Mouse (Mus musculus): Measurements from ENCODE around the gene Luzp1. TPM values are rescaled to one million over a fixed set of nuclear protein-coding genes. Genes with fewer than 3 reads are reported as not detected.

The Luzp1 gene
- total and polyA plus RNA-seq, 3 experiments = 7.5 to 13.4 TPM; not detected in 1

- TF ChIP-seq RAD21 (IDR thresholded peaks at IDR 0.05; ENCODE audit: low read depth, low read length) (no peak), POLR2AphosphoS2 (IDR thresholded peaks at IDR 0.05; ENCODE audit: low read length) (no peak), MAFK (IDR thresholded peaks at IDR 0.05; ENCODE audit: borderline replicate concordance, low read depth, low read length) (no peak), MAZ (IDR thresholded peaks at IDR 0.05; ENCODE audit: low read depth, low read length) (0 out of 2 replicates have a peak, but pooled peaks have one; percentile 41), HCFC1 (IDR thresholded peaks at IDR 0.05; ENCODE audit: low read depth, low read length) (no peak), TCF12 (IDR thresholded peaks at IDR 0.05; ENCODE audit: low read depth, low read length) (0 out of 2 replicates have a peak, but pooled peaks have one; percentile 37), MEF2A (IDR thresholded peaks at IDR 0.05; ENCODE audit: extremely low read depth, insufficient replicate concordance, low read depth, low read length, poor library complexity, severe bottlenecking) (no peak), MYC (IDR thresholded peaks at IDR 0.05; ENCODE audit: low read depth, low read length) (0 out of 2 replicates have a peak, but pooled peaks have one; percentile 39), CHD1 (IDR thresholded peaks at IDR 0.05; ENCODE audit: low read depth, low read length) (peak; percentile 76), NRF1 (IDR thresholded peaks at IDR 0.05; ENCODE audit: insufficient read depth, low read depth, low read length, poor library complexity, severe bottlenecking) (no peak), MYB (IDR thresholded peaks at IDR 0.05; ENCODE audit: low read depth, low read length) (no peak), POLR2A (IDR thresholded peaks at IDR 0.05; ENCODE audit: control insufficient read depth in 1 of 2, insufficient read depth in 1 of 2, low read depth in 1 of 2, low read length in 2 of 2, poor library complexity in 1 of 2) (no peak), CTCF (IDR thresholded peaks at IDR 0.05 in 2 of 3, conservative IDR thresholded peaks at IDR 0.05 in 1 of 3; ENCODE audit: control insufficient read depth in 1 of 3, insufficient read depth in 1 of 3, low read depth in 2 of 3, low read length in 3 of 3, poor library complexity in 1 of 3, severe bottlenecking in 1 of 3) (no peak), CHD2 (IDR thresholded peaks at IDR 0.05; ENCODE audit: low read length) (no peak), E2F4 (IDR thresholded peaks at IDR 0.05; ENCODE audit: borderline replicate concordance, low read depth, low read length) (no peak), USF2 (IDR thresholded peaks at IDR 0.05; ENCODE audit: borderline replicate concordance in 1 of 2, insufficient read depth in 1 of 2, low read depth in 1 of 2, low read length in 2 of 2) (no peak), SMC3 (IDR thresholded peaks at IDR 0.05; ENCODE audit: low read depth, low read length) (no peak), ETS1 (IDR thresholded peaks at IDR 0.05; ENCODE audit: low read depth, low read length) (peak; percentile 43; the same call in 1 of the 2 replicates), ELF1 (IDR thresholded peaks at IDR 0.05; ENCODE audit: low read depth, low read length) (no peak)
These were observed 118.4 kb downstream of the Luzp1 start (continued) for GRCm38 (mm10) chr4:136588003-136588402.

DNA sequence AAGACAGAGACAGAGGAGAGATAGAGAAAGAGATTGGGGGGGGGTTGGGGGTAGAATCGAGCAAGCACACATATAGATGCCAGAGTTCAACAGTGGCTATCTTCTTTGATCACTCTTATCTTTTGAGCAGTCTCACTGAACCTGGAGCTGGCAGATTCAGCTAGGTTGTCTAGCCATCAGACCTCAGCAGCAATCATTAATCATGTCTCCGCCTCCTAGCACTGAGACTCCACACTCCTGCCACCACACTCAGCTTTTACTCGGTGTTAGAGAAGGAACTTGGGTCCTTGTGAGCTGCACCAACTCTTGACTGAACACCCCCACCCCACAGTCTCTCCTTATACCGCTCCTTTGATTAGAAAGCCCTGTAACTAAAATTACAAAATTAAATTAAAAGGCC is 122.5 kb downstream of the Luzp1 start:
- Histone ChIP-seq H3K4me3 (ENCODE audit: control insufficient read depth in 1 of 2, insufficient read depth in 1 of 2, low read depth in 2 of 2, low read length in 2 of 2) (no peak overlapping the region), H3K79me2 (ENCODE audit: control insufficient read depth, insufficient read depth, low read length, poor library complexity) (peaks cover 40% of the 10 kb centered on the region), H3K27me3 (ENCODE audit: control insufficient read depth in 1 of 2, insufficient read depth in 2 of 2, low read length in 2 of 2) (no peaks in the 10 kb centered on the region), H3K27ac (ENCODE audit: control insufficient read depth, low read depth, low read length) (no peak overlapping the region), H3K36me3 (ENCODE audit: control insufficient read depth in 1 of 2, insufficient read depth in 2 of 2, low read length in 2 of 2) (peaks cover 6 to 19% of the 10 kb centered on the region in 2 experiments), H3K9ac (ENCODE audit: control insufficient read depth, low read depth, low read length, poor library complexity, severe bottlenecking) (no peak overlapping the region), H3K9me3 (replicated peaks; ENCODE audit: insufficient read depth, low read length) (no peaks in the 10 kb centered on the region), H3K4me1 (ENCODE audit: control insufficient read depth in 1 of 2, insufficient read depth in 2 of 2, low read length in 2 of 2) (peaks cover 19 to 22% of the 10 kb centered on the region in 2 experiments)
- TF ChIP-seq GATA1 (IDR thresholded peaks at IDR 0.05; ENCODE audit: low read depth, low read length) (peak; percentile 28; the same call in 1 of the 2 replicates), SIN3A (IDR thresholded peaks at IDR 0.05; ENCODE audit: low read length) (no peak), MAFK (IDR thresholded peaks at IDR 0.05; ENCODE audit: borderline replicate concordance, low read depth, low read length) (no peak)
- DNase-seq (ENCODE audit: low read depth, low spot score) = peak; percentile 72

Measured in MEL (cell line).